Mouse (Mus musculus): ENCODE data around the gene Col16a1. TPM values are rescaled to one million over a fixed set of nuclear protein-coding genes. Genes with fewer than 3 reads are reported as not detected.
A peak's percentile ranks its signal among the peaks of the same experiment; 100 is the strongest.

Gene Col16a1
- 26.2 and 30.1 TPM in 2 replicates for polyA plus RNA-seq (2015; fragmentation: Nextera tagmentation; extraction: Ambion mirVana)

- no peaks in the 10 kb centered on the region for H3K27me3 ChIP-seq (replicated peaks; ENCODE audit: insufficient read depth, low read length)
- peak within 1 kb of the TSS; percentile 44 for H3K4me3 ChIP-seq (ENCODE audit: low read depth, low read length)
- H3K27ac ChIP-seq (ENCODE audit: low read length) = peak within 1 kb of the TSS; percentile 89
- no peak for TF ChIP-seq CTCF (IDR thresholded peaks at IDR 0.05)
- TF ChIP-seq EP300 (IDR thresholded peaks at IDR 0.05) = no peak
- peak within 1 kb of the TSS; percentile 67 for H3K4me2 ChIP-seq (replicated peaks; ENCODE audit: low read depth, low read length)
- ATAC-seq (peak; percentile 91), DNase-seq (ENCODE audit: low spot score) (peak; percentile 97)
- no peaks in the 10 kb centered on the region for H3K9me3 ChIP-seq (ENCODE audit: low read length)
- H3K36me3 ChIP-seq (ENCODE audit: insufficient read depth, low read length) = no peaks in the 10 kb centered on the region
- H3K9ac ChIP-seq (replicated peaks; ENCODE audit: low read depth) = peak within 1 kb of the TSS; percentile 65
- peaks cover 6% of the 10 kb centered on the region; the same call in 1 of the 2 replicates for H3K4me1 ChIP-seq (ENCODE audit: insufficient read depth, low read depth, low read length)
- 2% methylated on average over 33 of the region's 46 CpGs for WGBS
Observed at GRCm38 (mm10) chr4:130047331-130048202, at the start of gene Col16a1. Col16a1 (plus strand) TSS chr4:130047840.

- WGBS = 51% methylated on average over 11 of the region's 11 CpGs
- ATAC-seq (no peak), DNase-seq (ENCODE audit: low spot score) (no peak)
- Histone ChIP-seq H3K27ac (ENCODE audit: low read length) (no peak overlapping the region), H3K9me3 (ENCODE audit: low read length) (no peaks in the 10 kb centered on the region), H3K9ac (replicated peaks; ENCODE audit: low read depth) (no peak overlapping the region), H3K36me3 (ENCODE audit: insufficient read depth, low read length) (no peaks in the 10 kb centered on the region), H3K27me3 (replicated peaks; ENCODE audit: insufficient read depth, low read length) (no peaks in the 10 kb centered on the region), H3K4me2 (replicated peaks; ENCODE audit: low read depth, low read length) (no peak overlapping the region), H3K4me3 (ENCODE audit: low read depth, low read length) (no peak overlapping the region), H3K4me1 (ENCODE audit: insufficient read depth, low read depth, low read length) (no peaks in the 10 kb centered on the region)
- TF ChIP-seq EP300 (IDR thresholded peaks at IDR 0.05) (no peak), CTCF (IDR thresholded peaks at IDR 0.05) (no peak)
Observed at GRCm38 (mm10) chr4:129998124-129998523, 49.5 kb upstream of the Col16a1 start.

- Histone ChIP-seq H3K27me3 (replicated peaks; ENCODE audit: insufficient read depth, low read length) (no peaks in the 10 kb centered on the region), H3K9me3 (ENCODE audit: low read length) (no peaks in the 10 kb centered on the region), H3K27ac (ENCODE audit: low read length) (no peak overlapping the region), H3K9ac (replicated peaks; ENCODE audit: low read depth) (no peak overlapping the region), H3K4me2 (replicated peaks; ENCODE audit: low read depth, low read length) (no peak overlapping the region), H3K4me3 (ENCODE audit: low read depth, low read length) (no peak overlapping the region), H3K4me1 (ENCODE audit: insufficient read depth, low read depth, low read length) (no peaks in the 10 kb centered on the region; the same call in 1 of the 2 replicates), H3K36me3 (ENCODE audit: insufficient read depth, low read length) (no peaks in the 10 kb centered on the region)
- DNase-seq (ENCODE audit: low spot score) = peak; percentile 61
- WGBS = 16% methylated on average over 5 of the region's 5 CpGs
- peak; percentile 26 for ATAC-seq
- TF ChIP-seq CTCF (IDR thresholded peaks at IDR 0.05) = no peak; the same call in 1 of the 2 replicates
- TF ChIP-seq EP300 (IDR thresholded peaks at IDR 0.05) = no peak
Observed at GRCm38 (mm10) chr4:130001710-130002109, 45.9 kb upstream of the Col16a1 start.

- Histone ChIP-seq H3K4me3 (ENCODE audit: low read depth, low read length) (no peak overlapping the region), H3K27me3 (replicated peaks; ENCODE audit: insufficient read depth, low read length) (no peaks in the 10 kb centered on the region), H3K27ac (ENCODE audit: low read length) (no peak overlapping the region), H3K9me3 (ENCODE audit: low read length) (no peaks in the 10 kb centered on the region), H3K4me2 (replicated peaks; ENCODE audit: low read depth, low read length) (no peak overlapping the region), H3K4me1 (ENCODE audit: insufficient read depth, low read depth, low read length) (no peaks in the 10 kb centered on the region; the same call in 1 of the 2 replicates), H3K9ac (replicated peaks; ENCODE audit: low read depth) (no peak overlapping the region), H3K36me3 (ENCODE audit: insufficient read depth, low read length) (no peaks in the 10 kb centered on the region)
- peak; percentile 23 for DNase-seq (ENCODE audit: low spot score)
- ATAC-seq = peak; percentile 52; the same call in 1 of the 2 replicates
- TF ChIP-seq CTCF (IDR thresholded peaks at IDR 0.05) = no peak
- no peak for TF ChIP-seq EP300 (IDR thresholded peaks at IDR 0.05)
- 41% methylated on average over 10 of the region's 10 CpGs for WGBS
Observed at GRCm38 (mm10) chr4:130002157-130002556, 45.5 kb upstream of the Col16a1 start.

GRCm38 (mm10) chr4:130005593-130005992, 42.0 kb upstream of the Col16a1 start:
- no peaks in the 10 kb centered on the region for H3K36me3 ChIP-seq (ENCODE audit: insufficient read depth, low read length)
- no peak overlapping the region for H3K9ac ChIP-seq (replicated peaks; ENCODE audit: low read depth)
- H3K4me2 ChIP-seq (replicated peaks; ENCODE audit: low read depth, low read length) = no peak overlapping the region
- H3K27me3 ChIP-seq (replicated peaks; ENCODE audit: insufficient read depth, low read length) = no peaks in the 10 kb centered on the region
- ATAC-seq = no peak
- H3K27ac ChIP-seq (ENCODE audit: low read length) = no peak overlapping the region
- no peak for DNase-seq (ENCODE audit: low spot score)
- TF ChIP-seq CTCF (IDR thresholded peaks at IDR 0.05) (peak; percentile 22), EP300 (IDR thresholded peaks at IDR 0.05) (no peak)
- WGBS = 45% methylated on average over 9 of the region's 9 CpGs
- no peaks in the 10 kb centered on the region for H3K9me3 ChIP-seq (ENCODE audit: low read length)
- H3K4me3 ChIP-seq (ENCODE audit: low read depth, low read length) = no peak overlapping the region
- H3K4me1 ChIP-seq (ENCODE audit: insufficient read depth, low read depth, low read length) = no peaks in the 10 kb centered on the region; the same call in 1 of the 2 replicates

- 17% methylated on average over 24 of the region's 25 CpGs for whole genome bisulfite sequencing
- DNase-seq (ENCODE audit: low spot score) = no peak
Observed at GRCm38 (mm10) chr4:130006533-130006932, 41.1 kb upstream of the Col16a1 start.

More at GRCm38 (mm10) chr4:130006533-130006932, 41.1 kb upstream of the Col16a1 start:
- no peak overlapping the region for H3K27ac ChIP-seq (ENCODE audit: low read length)
- peak overlapping the region; percentile 33; the same call in 1 of the 2 replicates for H3K4me2 ChIP-seq (replicated peaks; ENCODE audit: low read depth, low read length)
- ATAC-seq = peak; percentile 32; the same call in 1 of the 2 replicates
- TF ChIP-seq EP300 (IDR thresholded peaks at IDR 0.05) = no peak
- no peak for TF ChIP-seq CTCF (IDR thresholded peaks at IDR 0.05)
- no peaks in the 10 kb centered on the region for H3K27me3 ChIP-seq (replicated peaks; ENCODE audit: insufficient read depth, low read length)
- no peaks in the 10 kb centered on the region for H3K9me3 ChIP-seq (ENCODE audit: low read length)
- H3K36me3 ChIP-seq (ENCODE audit: insufficient read depth, low read length) = no peaks in the 10 kb centered on the region
- H3K4me3 ChIP-seq (ENCODE audit: low read depth, low read length) = no peak overlapping the region
- no peaks in the 10 kb centered on the region; the same call in 1 of the 2 replicates for H3K4me1 ChIP-seq (ENCODE audit: insufficient read depth, low read depth, low read length)
- H3K9ac ChIP-seq (replicated peaks; ENCODE audit: low read depth) = no peak overlapping the region

Data from lung, postnatal 0 days (tissue).